18 mouse cellular contexts compared by ENCODE assay signal in the genomic region with DNA sequence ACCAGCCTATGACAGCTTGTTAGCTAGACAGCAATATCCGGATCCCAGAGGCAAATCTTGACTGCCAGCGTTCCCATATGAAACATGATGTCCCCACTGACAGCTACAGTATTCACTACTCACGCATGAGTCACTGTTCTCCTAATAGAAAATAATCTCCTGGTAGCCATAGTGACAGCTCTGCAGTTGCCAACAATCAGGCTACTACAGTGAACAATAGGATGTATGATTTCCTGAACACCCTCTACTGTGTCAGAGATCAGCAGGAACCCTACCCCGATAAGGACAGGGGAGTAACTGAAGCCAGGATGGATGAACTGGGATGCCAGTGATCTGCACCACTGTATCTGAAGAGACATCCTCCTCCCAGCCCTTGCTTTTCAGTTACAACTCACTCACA.
DNase-seq lines count a peak whose midpoint lies in the region; ATAC-seq and TF ChIP-seq lines count a peak whose summit lies in the region.
"Had no signal": no experiment of that assay in that cellular context is flagged by ENCODE, and none has a peak within 500 bp of the region (broad histone marks: within the 10 kb centered on the region; RNA-seq: fewer than 3 reads in every experiment).

No protein-coding gene starts in this region.

- H3K4me3 ChIP-seq in hindbrain, postnatal 0 days (ENCODE audit: low read length): no peak overlapping the region
- H3K4me3 ChIP-seq in hindbrain, embryonic 11.5 days (ENCODE audit: low read depth, low read length): no peak overlapping the region
- H3K4me3 ChIP-seq: hindbrain, embryonic 15.5 days; myocyte had no signal

- no peaks in the 10 kb centered on the region for H3K36me3 ChIP-seq in hindbrain, postnatal 0 days (ENCODE audit: insufficient read depth, low read length)
- no peaks in the 10 kb centered on the region for H3K36me3 ChIP-seq in hindbrain, embryonic 11.5 days (ENCODE audit: control insufficient read depth, insufficient read depth, low read length)
- H3K36me3 ChIP-seq: hindbrain, embryonic 15.5 days had no signal

- 61% methylated on average over 4 of the region's 4 CpGs for WGBS in hindbrain, postnatal 0 days
- 72% methylated on average over 4 of the region's 4 CpGs for WGBS in hindbrain, embryonic 11.5 days

- H3K27ac ChIP-seq in hindbrain, postnatal 0 days: no peak overlapping the region
- no peak overlapping the region for H3K27ac ChIP-seq in hindbrain, embryonic 11.5 days (ENCODE audit: low read depth, low read length)
- H3K27ac ChIP-seq: hindbrain, embryonic 15.5 days; stomach, postnatal 0 days had no signal

- H3K27me3 ChIP-seq in hindbrain, postnatal 0 days (ENCODE audit: insufficient read depth, low read length): no peaks in the 10 kb centered on the region
- H3K27me3 ChIP-seq in hindbrain, embryonic 11.5 days (ENCODE audit: control insufficient read depth, insufficient read depth, low read length): no peaks in the 10 kb centered on the region
- H3K27me3 ChIP-seq: CH12.LX; hindbrain, embryonic 15.5 days had no signal

- no peak overlapping the region for H3K4me2 ChIP-seq in hindbrain, postnatal 0 days (ENCODE audit: low read depth, low read length)
- no peak overlapping the region for H3K4me2 ChIP-seq in hindbrain, embryonic 11.5 days (replicated peaks; ENCODE audit: low read depth, low read length)
- H3K4me2 ChIP-seq: hindbrain, embryonic 15.5 days; liver, embryonic 11.5 days had no signal

- no peak for TF ChIP-seq CTCF in hindbrain, postnatal 0 days (IDR thresholded peaks at IDR 0.05; ENCODE audit: low read depth)

- intact Hi-C loops in heart, postnatal 10 days (cut with DNase I): no loop called here

- no peaks in the 10 kb centered on the region for H3K4me1 ChIP-seq in hindbrain, postnatal 0 days (ENCODE audit: insufficient read depth, low read length)
- no peaks in the 10 kb centered on the region for H3K4me1 ChIP-seq in hindbrain, embryonic 11.5 days (replicated peaks; ENCODE audit: control insufficient read depth, insufficient read depth, low read length)
- H3K4me1 ChIP-seq: hindbrain, embryonic 15.5 days had no signal

- DNase-seq in hindbrain, postnatal 0 days (ENCODE audit: low spot score): no peak
- DNase-seq in hindbrain, embryonic 11.5 days (ENCODE audit: low spot score): no peak
- DNase-seq in lung, postnatal 10 days: peak; percentile 1
- no peak for DNase-seq in lung, adult 18-20 months
- DNase-seq in heart, adult 9 months (ENCODE audit: low spot score in 2 of 2): peak; percentile 20 to 24
- peak; percentile 46 for DNase-seq in heart, postnatal 10 days
- no peak for DNase-seq in kidney, postnatal 10 days
- DNase-seq in kidney, postnatal 36 days: no peak
- DNase-seq: cerebellum, adult 2 months; kidney, adult 11 months; left cerebral cortex, postnatal 4 days; thymus, postnatal 36 days had no signal

- ATAC-seq in hindbrain, postnatal 0 days: 0 out of 2 replicates have a peak, but pooled peaks have one; percentile 47
- no peak for ATAC-seq in hindbrain, embryonic 11.5 days (ENCODE audit: low FRiP score)
- ATAC-seq: Patski had no signal

- no peak overlapping the region for H3K9ac ChIP-seq in hindbrain, postnatal 0 days (replicated peaks; ENCODE audit: low read length)
- H3K9ac ChIP-seq in hindbrain, embryonic 11.5 days (ENCODE audit: low read depth, low read length): no peak overlapping the region
- H3K9ac ChIP-seq: hindbrain, embryonic 15.5 days had no signal

- no peaks in the 10 kb centered on the region for H3K9me3 ChIP-seq in hindbrain, postnatal 0 days (ENCODE audit: low read length)
- no peaks in the 10 kb centered on the region for H3K9me3 ChIP-seq in hindbrain, embryonic 11.5 days (ENCODE audit: control insufficient read depth, low read length)
- H3K9me3 ChIP-seq: hindbrain, embryonic 15.5 days had no signal

Comparison
In these comparisons a context has a peak if more than half of its experiments do, and no peak if none do; other contexts are left out.
1. DNase-seq: peak in lung, postnatal 10 days (single experiment), heart, adult 9 months (2 of 2) and heart, postnatal 10 days (2 of 2); none in hindbrain, postnatal 0 days (single experiment), hindbrain, embryonic 11.5 days (single experiment), lung, adult 18-20 months (0 of 2), kidney, postnatal 10 days (single experiment) and kidney, postnatal 36 days (0 of 2).